Mouse (Mus musculus) testis, postnatal 14 days (tissue): ENCODE measurements around the gene Mapk3.
"Not testable (repeated sequence)": the region's sequence is repeated elsewhere in the genome, so short reads cannot be mapped to it uniquely, and the experiment has no call there.

ENCODE experiments used
- DNase-seq: peaks from one replicate; pipeline ENCODE4 v3.0.0; 2021; ENCODE audit warnings: low spot score

Mapk3 gene

DNA sequence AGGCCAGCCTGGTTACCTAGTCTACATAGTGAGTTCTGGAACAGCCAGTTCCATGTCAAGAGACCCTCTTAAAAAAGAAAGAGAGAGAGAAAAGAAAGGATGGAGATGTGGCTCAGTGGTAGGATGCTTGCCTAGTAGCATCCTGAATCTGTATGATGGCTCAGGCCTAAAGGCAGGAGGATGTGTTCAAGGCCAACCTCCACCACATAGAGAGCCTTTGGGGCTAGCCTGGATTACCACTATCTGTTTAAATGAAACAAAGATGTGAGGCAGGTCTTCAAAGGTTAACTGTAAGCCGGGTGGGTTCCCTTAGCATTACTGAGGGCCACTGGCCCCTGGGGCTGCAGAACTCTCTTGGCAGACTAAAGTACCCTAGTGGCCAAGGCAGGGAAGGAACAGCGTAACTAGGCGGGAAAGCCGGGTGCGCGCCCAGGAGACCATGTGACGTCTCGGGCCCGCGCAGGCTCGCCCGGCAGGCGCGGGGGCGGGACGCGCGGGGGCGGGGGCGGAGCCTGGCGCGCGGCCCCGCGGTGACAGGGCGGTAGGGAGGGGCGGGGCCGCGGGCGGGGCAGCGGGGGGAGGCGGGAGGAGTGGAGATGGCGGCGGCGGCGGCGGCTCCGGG lies at the start of gene Mapk3:
Gene Mapk3 (plus strand): TSS at position 552 of the 622 bp plus-strand sequence.
- DNase-seq = peak; percentile 86

DNA sequence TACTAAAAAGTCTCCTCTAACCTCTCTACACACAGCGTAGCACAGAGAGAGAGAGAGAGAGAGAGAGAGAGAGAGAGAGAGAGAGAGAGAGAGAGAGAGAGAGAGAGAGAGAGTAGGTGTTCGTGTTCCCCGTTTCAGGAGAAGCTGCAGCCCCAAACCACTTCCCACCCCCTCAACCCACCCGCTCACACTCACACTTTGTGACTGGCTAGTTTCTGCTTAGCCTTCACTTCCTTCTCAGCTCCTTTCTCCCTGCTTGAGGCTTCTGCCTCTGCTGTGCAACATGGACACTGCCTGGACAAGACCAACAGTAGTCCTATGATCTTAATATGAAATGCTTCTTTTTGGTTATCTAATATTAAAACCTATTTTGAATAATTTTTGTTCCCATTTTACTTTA lies 49.1 kb upstream of the Mapk3 start:
- no peak for DNase-seq

DNA sequence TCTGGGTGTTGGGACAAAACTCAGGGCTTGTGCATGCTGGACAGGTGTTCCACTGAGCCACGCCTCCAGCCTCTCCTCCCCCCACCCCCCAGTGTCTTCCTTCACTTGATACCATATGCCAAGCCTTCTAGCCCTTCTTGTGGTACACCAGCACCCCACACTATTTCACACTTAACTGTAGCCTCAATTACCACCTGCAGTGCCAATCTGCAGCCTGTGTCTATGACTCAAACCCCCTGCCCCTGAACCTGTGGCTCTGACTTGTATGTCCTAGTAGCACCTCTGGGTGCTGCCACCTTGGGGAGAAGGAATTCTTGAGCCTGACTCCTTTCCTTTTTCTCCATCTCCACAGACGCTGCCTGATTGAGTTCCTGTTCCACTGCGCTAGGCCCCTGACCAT lies 47.5 kb upstream of the Mapk3 start:
- DNase-seq = no peak

DNA sequence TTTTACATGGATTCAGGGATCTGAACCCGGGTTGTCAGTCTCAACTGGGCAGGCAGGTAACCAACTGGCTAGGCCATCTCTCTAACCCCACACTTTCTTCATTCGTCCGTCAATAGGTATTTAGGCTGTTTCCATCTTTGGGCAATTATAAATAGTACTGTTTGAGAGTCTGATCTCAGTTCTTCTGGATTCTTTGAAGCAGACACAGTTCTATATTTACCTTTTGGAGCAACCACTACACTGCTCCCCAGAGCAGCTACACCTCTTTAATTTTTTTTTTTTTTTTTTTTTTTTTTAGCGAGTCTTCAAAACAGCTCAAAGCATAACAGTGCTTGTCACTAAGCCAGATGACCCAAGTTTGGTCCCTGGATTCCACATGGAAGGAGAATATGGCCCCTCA lies 43.7 kb upstream of the Mapk3 start:
- no peak for DNase-seq

DNA sequence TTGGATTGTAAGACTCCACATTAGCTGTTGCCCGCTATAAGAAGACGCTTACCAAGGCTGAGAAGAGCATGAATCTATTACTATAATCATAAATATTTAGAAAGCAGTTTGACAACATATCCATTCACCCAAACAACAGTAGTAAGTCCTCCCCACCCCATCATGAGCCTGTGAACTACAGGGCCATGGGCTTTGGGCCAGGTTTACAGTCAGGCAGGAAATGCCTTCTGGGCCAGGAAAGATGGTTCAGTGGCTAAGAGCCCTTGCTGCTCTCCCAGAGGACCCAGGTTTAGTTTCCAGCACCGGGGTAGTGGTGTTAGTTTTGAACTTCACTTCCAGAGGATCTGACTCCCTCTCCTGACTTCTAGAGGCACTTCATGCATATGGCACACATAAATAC lies 41.8 kb upstream of the Mapk3 start:
- DNase-seq = no peak

DNA sequence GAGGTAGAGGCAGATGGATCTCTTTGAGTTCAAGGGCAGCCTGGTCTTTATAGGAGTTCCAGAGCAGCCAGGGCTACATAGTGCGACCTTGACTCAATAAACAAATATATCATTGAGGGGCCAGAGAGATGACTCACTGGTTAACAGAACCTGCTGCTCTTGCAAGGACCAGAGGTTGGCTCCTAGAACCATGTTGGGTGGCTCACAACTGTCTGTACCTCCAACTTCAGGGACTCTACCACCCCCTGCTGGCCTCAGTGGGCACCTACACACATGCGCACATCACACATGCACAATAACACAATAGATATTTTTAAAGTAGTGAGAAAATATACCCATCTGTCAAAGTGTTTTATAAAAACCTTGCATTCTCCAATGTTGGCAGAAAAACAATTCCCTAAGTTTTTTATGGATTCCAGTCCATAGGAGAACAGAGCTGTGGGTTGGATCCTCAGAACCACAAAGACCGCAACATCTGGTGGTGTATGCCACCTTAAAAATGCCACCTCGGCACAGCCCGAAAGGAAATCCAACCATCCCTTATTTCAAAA lies 40.5 kb upstream of the Mapk3 start:
- DNase-seq = no peak

DNA sequence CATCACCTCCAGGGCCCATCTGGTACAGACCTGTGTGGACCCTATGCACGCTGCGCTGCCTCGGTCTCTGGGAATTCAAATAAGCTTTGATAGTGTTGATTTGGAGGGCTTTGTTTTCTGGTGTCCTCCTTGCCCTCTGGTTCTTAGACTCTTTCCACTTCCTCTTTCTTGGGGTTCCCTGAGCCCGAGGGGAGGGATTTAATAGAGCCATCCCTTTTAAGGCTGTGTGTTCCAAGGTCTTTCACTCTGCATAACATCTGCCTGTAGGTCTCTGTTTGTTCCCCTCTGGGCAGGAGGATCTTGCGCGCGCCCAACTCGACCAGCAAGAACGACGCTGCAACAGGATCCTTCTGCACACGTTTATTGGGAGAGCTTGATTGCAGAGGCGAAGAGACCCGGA lies 37.8 kb upstream of the Mapk3 start:
- DNase-seq = no peak

DNA sequence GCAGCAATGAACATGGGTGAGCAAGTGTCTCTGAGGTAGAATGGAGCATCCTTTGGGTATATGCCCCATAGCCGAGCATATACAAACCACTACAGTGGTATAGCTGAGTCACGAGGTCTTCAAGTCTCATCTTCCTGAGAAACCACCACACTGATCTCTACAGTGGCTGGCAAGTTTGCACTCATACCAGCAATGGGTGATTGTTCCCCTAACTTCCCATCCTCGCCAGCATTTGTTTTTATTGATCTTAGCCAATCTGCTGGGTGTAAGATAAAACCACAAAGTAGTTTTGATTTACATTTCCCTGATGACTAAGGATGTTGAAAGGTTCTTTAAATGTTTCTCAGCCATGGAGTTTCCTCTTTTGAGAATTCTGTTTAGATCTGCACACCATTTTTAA lies 34.3 kb upstream of the Mapk3 start:
- DNase-seq = no peak

DNA sequence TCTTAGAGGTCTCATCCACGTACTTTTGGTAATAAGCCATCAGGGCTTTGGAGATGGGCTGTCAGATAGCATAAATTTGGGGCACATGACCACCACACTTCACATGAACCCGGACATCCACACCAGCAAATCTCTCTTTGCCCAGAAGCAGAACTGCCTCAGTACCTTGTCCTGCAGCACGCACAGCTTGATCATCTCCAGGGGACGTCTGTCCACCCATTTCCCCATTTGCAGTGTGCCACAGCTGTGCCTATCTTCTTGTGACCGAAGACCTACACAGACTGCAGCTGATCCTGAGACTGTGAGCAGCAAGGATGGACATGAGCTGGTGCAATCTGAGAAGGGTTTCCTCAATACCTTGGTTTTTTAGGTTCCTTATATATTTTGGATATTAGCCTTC lies 33.7 kb upstream of the Mapk3 start:
- no peak for DNase-seq

DNA sequence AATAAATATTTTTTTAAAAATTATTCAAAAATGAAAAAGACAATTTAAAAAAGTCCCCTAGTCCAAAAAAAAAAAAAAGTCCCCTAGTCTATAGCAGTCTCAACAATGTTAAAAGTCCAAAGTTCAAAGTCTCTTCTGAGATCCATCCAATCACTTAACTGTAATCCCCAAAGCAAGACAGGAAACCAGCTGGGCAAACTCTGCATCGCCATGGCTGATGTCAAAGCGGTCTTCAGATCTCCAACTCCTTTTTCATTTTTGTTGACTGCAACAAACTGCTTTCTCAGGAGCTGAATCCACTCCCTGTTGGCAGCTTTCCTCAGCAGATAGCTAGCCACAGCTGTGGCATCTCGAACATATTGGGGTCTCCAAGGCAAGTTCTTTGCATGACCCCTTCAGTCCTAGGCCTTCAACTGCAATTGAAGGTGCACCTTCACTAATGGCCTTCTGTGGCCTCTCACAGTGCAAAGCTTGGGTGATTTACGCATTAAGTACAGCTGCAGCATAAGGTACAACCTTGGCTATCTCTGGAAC lies 29.1 kb upstream of the Mapk3 start:
- DNase-seq = not testable (repeated sequence)

DNA sequence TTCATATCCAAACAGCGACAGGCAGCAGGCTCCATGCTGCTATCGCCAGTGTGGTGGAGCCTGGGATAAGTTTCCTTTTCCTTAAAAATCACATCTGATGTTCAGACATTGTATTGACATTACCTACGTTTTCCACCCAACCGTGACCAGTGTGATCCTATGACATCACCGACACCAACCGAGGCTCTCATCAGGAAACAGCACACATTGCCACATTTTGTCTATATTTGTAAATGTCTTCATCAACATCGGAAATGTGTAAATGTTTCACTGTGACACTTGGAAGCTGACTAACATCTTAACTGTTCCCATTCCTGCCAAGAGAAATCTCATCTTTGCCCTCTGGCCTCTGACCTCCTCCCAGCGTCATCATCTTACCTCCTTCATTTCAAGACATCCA lies 23.3 kb upstream of the Mapk3 start:
- DNase-seq = no peak

DNA sequence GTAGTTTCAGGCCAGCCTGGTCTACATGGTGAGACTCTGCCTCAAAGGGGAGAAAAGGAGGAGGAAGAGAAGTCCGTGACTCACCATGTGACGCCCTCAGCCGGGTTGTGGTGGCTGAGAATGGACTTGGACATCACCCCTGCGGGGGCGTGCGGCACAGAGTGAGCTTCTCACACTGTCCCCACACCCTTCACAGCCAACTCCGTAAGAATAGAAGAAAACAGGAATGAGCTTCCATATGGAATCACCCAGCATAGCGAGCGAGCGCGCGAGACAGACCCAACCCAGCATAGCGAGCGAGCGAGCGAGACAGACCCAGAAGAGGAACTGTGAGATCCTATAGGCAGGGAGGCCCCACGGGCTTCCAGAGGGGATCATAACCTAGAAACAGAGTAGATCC lies 19.9 kb upstream of the Mapk3 start:
- no peak for DNase-seq

DNA sequence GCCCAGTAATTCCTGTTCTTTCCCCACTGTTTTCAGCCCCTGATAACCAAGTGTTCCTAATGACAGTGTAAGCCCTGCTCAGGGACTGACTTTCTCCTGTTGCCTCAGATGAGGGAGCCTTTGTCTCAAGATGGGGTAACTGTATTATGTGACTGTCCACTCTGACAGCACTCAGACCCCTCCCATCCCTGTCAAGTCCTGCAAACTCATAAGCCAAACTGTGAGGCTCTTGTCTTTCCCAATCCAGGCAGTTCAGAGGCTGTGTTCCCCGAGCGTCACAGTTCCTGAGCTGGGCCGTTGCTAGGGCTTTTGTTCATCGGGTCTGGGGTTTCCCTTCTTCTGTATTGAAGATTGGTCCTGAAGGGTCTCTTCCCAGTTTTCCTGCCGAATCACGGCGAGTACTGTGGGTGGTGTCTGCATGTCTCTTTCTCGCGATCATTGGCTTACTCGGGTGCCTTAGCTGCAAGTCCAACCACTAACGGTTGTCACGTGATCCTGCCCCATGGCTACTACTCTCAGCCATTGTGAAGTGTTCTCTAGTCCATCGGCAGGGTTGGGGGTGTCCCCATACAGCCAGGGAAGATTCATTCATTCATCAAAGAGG lies 19.2 kb upstream of the Mapk3 start:
- no peak for DNase-seq

DNA sequence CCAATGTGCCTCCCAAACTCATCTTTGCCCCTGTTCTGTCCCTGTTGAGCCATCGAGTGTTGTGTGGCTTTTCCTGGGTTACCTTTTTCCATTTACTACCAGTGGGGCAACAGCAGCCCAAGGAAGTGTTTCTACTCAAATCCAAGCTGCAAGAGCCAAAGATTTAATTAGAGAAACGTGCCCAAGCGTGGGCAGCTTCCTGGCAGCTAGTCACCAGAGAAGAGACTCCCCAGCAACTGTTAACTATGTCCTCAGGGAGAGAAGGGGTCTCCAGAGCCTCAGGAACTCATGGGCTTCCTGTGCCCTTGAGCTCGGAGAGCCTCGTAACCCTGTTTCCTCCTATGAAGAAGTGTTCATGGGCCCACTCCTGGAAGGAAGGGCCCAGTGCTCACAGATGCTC lies 18.4 kb upstream of the Mapk3 start:
- no peak for DNase-seq

DNA sequence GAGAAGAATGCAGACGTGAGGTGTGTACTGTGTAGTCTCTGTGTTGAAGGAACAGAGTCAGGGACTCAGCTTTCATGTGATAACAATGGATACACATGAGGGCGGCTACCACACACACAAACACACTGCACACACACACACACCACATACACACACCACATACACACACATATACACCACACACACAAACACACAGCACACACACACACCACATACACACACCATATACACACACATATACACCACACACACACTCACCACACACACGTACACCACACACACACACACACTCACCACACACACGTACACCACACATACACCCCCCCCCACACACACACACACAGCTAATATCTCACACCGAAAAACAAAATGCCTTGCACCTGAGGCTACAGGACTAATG lies 17.9 kb upstream of the Mapk3 start:
- DNase-seq = no peak

DNA sequence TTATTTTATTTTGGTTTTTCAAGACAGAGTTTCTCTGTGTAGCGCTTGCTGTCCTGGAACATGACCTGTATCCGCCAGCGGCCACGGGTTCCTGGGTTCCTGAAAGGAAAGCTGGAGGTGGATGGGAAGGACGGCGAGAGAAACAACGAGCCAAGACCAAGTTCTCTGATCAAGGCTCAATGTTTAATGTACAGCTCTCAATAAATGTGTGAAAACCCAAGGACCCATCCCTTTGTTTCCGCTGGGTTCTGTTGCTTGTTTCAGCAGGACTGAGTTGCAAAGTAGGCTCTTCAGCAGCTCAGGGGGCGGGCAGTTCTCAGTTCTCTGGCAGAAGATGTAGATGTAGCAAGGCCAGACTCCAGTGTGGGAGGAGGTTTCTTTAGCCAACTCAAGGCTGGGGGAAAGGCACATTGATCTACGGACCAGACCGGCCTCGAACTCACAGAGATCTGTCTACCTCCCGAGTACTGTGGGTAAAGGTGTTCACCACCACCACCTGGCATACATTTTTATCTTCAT lies 17.4 kb upstream of the Mapk3 start:
- DNase-seq = no peak

DNA sequence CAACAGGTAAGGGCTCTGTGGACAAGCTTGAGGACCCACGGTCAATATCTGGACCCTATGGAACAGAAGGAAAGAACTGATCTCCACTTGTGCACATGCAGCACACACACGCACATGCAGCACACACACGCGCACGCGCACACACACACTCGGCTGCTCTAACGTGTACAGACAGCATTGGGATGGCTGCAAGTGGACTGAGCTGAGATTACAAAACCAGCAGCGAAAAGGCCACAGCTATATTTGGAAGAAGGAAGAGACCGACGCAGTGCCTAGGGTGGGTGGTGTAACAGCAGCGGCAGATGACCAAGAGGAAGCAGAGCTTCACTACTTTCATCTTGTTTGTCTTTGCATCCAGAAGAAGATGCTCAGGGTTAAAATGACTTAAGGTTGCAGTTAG lies 13.3 kb upstream of the Mapk3 start:
- DNase-seq = no peak

DNA sequence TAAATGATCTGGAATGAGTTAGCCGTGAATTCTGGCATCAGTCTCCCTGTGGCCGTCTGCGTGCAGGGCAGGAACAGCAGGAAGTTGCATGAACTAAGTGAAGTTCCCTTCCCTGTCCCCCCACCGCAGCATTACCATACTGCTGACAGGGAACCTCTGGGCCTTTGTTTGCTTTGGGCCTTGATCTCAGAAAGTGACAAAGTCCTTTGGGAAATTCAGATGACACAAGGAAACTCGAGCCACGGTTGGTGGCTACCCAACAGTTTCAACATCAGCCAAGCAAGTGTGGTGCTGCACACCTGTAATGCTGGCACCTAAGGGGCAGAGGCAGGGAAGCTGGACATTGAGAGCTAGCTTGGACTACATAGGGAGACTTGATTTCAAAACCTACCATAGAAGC lies 12.6 kb upstream of the Mapk3 start:
- DNase-seq = no peak

DNA sequence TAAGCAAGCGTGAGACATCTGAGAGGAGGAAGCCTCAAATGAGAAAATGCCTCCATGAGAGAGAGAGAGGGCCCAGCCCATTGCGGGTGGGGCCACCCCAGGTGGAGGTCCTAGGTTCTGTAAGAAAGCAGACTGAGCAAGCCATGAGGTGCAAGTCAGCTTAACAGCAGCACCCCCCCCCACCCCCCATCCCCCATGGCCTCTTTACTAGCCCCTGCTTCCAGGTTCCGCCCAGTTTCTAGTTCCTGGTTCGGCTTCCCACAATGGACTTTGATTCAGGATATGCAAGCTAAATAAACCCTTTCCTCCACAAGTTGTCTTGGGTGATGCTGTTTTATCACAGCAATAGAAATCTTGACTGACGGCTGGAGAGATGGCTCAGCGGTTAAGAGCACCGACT lies 10.6 kb upstream of the Mapk3 start:
- no peak for DNase-seq

DNA sequence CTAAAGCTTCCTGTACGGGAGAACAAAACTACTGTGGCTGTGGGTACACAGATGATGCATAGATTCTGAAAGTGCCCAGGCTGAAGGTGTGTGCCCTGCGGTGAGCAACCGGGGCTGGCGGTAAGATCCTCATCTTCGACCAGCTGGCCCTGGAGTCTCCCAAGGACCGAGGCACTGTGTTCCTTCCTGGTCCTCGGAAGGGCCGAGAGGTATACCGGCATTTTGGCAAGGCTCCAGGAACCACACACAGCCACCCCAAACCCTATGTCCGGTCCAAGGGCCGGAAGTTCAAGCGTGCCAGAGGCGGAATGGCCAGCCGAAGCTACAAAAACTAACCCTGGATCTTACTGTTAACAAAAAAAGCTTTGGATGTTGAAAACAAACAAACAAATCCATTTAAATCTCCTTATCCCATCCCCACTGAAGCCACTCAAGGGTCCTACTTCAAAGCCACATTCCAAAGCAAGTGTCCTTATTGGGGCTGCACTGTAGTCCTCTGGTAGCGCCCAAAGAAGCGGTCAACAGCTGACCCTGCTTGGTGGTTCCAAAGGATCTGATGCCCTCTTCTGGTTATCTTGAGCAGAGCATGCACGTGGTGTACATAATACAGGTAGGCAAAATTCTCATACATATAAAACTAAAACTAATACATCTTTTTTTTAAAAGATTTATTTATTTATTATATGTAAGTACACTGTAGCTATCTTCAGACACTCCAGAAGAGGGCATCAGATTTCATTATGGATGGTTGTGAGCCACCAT lies 9.6 kb upstream of the Mapk3 start:
- no peak for DNase-seq

DNA sequence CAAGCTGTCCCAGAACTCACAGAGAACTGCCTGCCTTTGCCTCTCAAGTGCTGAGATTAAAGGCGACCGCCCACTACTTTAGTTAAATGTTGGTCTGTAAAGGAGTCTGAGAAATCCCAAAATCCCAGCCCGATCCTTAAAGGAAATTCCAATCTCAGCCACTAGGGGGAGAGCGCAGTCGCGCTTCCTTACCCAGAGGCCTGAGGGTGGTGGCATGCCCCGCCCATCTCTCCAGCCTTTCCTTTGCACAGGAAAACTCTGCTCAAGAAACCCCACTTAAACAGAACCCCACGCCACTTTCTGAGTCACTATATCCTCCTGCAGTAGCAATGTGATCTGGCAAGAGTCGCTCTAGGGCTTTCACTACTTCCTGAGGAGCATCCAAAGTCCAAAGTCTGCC lies 4.5 kb upstream of the Mapk3 start:
- DNase-seq = peak; percentile 64

DNA sequence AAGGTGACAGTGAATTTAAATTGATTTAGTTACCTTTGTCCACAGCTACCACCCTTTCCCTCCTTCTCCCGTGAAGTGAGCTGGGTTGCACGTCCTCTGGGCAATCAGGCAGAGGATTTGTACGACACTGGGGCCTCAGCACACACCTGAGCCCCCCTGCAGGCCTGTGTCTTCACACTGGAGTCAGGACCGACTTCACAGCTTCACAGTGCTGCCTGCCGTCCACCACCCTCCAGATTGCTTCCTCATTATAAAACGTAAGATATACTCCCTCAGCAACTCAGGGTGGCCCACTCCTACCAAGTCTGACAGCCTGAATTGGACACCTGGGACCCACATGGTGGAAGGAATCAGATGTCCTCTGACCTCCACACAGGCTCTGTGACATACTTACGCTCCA lies 862 bp upstream of the Mapk3 start:
- no peak for DNase-seq
